Mouse (Mus musculus) testis, adult 2 months (tissue): ENCODE results near the gene Exoc5.

Experiments used
- CTCF ChIP-seq: fragments of 200-500 bp; IDR thresholded peaks from 2 replicates; pipeline ENCODE4 v1.5.1; 2012; ENCODE audit warnings: low read depth, mild to moderate bottlenecking, inconsistent platforms, low read length, moderate library complexity; ENCODE audit not compliant: control insufficient read depth, insufficient read depth, insufficient replicate concordance
- POLR2A ChIP-seq: fragments of 200-500 bp; IDR thresholded peaks from 2 replicates; pipeline ENCODE4 v1.6.1; 2012; ENCODE audit warnings: low read depth, mild to moderate bottlenecking, inconsistent platforms, low read length, moderate library complexity; ENCODE audit not compliant: control insufficient read depth

DNA sequence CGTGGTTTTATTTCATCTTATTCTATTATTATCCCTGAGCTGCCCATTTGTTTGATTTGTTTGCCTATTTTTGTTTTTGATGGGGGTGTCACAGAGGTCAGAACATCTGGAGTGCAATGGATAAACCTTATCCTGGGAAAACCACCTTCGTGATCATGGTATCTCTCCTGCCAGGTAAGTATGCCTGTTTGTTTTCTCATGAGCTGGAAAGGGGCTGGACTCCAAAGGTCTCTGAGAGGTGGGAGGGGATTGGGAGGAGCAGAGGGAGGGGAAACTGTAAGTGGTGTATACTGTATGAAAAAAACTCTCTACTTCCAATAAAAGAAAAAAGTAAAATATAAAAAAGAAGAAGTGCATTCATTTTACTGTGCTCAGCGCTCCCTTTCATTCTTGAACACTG, 64.8 kb downstream of the Exoc5 start:
- TF ChIP-seq POLR2A (no peak), CTCF (no peak)
